Mouse (Mus musculus): Measurements from ENCODE around the gene Fcgrt. TPM values are rescaled to one million over a fixed set of nuclear protein-coding genes. Genes with fewer than 3 reads are reported as not detected.

Gene Fcgrt
- total and polyA plus RNA-seq, 3 experiments: 0.13 to 0.16 TPM; not detected in 1

- TF ChIP-seq UBTF (IDR thresholded peaks at IDR 0.05; ENCODE audit: low read depth, low read length) (no peak), USF1 (IDR thresholded peaks at IDR 0.05; ENCODE audit: low read depth, low read length) (peak; percentile 85), MEF2A (IDR thresholded peaks at IDR 0.05; ENCODE audit: borderline replicate concordance, low read depth, low read length) (no peak; the same call in 1 of the 2 replicates), MXI1 (IDR thresholded peaks at IDR 0.05; ENCODE audit: low read depth, low read length) (peak; percentile 98), IRF4 (IDR thresholded peaks at IDR 0.05; ENCODE audit: low read depth, low read length) (peak; percentile 59), POLR2A (IDR thresholded peaks at IDR 0.05; ENCODE audit: low read depth, low read length) (peak; percentile 86), CHD1 (IDR thresholded peaks at IDR 0.05; ENCODE audit: low read depth, low read length) (peak; percentile 8; the same call in 1 of the 2 replicates), ELF1 (IDR thresholded peaks at IDR 0.05; ENCODE audit: low read depth, low read length) (peak; percentile 91), JUND (conservative IDR thresholded peaks at IDR 0.05; ENCODE audit: low read depth, low read length) (no peak), POLR2AphosphoS2 (IDR thresholded peaks at IDR 0.05; ENCODE audit: low read depth, low read length) (peak; percentile 99), PAX5 (IDR thresholded peaks at IDR 0.05; ENCODE audit: low read length) (no peak), MAX (IDR thresholded peaks at IDR 0.05; ENCODE audit: low read length) (peak; percentile 99), SIN3A (IDR thresholded peaks at IDR 0.05; ENCODE audit: low read length) (peak; percentile 66; the same call in 1 of the 2 replicates), ZMIZ1 (IDR thresholded peaks at IDR 0.05; ENCODE audit: low read depth, low read length) (peak; percentile 85; the same call in 1 of the 2 replicates), ZC3H11A (IDR thresholded peaks at IDR 0.05; ENCODE audit: low read depth, low read length) (no peak), CHD2 (IDR thresholded peaks at IDR 0.05; ENCODE audit: low read length) (peak; percentile 98), ZNF384 (IDR thresholded peaks at IDR 0.05; ENCODE audit: low read depth, low read length) (no peak), CTCF (conservative IDR thresholded peaks at IDR 0.05 in 1 of 2, IDR thresholded peaks at IDR 0.05 in 1 of 2; ENCODE audit: low read depth in 2 of 2, low read length in 2 of 2) (0 out of 4 replicates have a peak, but pooled peaks of 1 of the 2 experiments have one; percentile 8), JUN (IDR thresholded peaks at IDR 0.05; ENCODE audit: insufficient read depth, low read depth, low read length) (no peak), BHLHE40 (IDR thresholded peaks at IDR 0.05; ENCODE audit: low read depth, low read length) (peak; percentile 97)
Observed at GRCm38 (mm10) chr7:45124224-45125143, 20.8 kb upstream of the Fcgrt start, which contains the start of gene Rps11 (continued).

- H3K9me3 ChIP-seq (replicated peaks; ENCODE audit: low read length): no peaks in the 10 kb centered on the region
- H3K9ac ChIP-seq (ENCODE audit: insufficient read depth, low read depth): peak overlapping the region; percentile 96
- DNase-seq (ENCODE audit: extremely low read depth): peak; percentile 73
- dilution Hi-C loops (cut with MboI; ENCODE audit: extremely low pct_ligation_motif_present, extremely low pct_unique_long_range_greater_than_20kb, low sequenced_read_pairs): no loop called here
- peak overlapping the region; percentile 41 for H3K4me2 ChIP-seq (ENCODE audit: insufficient read depth, low read depth, poor library complexity, severe bottlenecking)
- in situ Hi-C loops (cut with MboI; ENCODE audit: low pct_ligation_motif_present, low pct_unique_long_range_greater_than_20kb, low sequenced_read_pairs): no loop called here
- H3K4me1 ChIP-seq (ENCODE audit: control insufficient read depth in 1 of 2, insufficient read depth in 2 of 2): peaks cover 10 to 47% of the 10 kb centered on the region in 2 experiments
- H3K27ac ChIP-seq (ENCODE audit: insufficient read depth, low read depth): peak overlapping the region; percentile 65; the same call in 1 of the 2 replicates
- peak overlapping the region; percentile 73 to 92 (median 84) for H3K4me3 ChIP-seq (replicated peaks in 1 of 3; ENCODE audit: low read depth in 2 of 3, low read length in 2 of 3, poor library complexity in 1 of 3)
- H3K27me3 ChIP-seq (replicated peaks): no peaks in the 10 kb centered on the region
- H3K79me2 ChIP-seq (replicated peaks; ENCODE audit: control insufficient read depth, extremely low read depth, insufficient read depth, poor library complexity, severe bottlenecking): peaks cover 40% of the 10 kb centered on the region
- H3K36me3 ChIP-seq (replicated peaks in 1 of 2; ENCODE audit: control insufficient read depth in 1 of 2, insufficient read depth in 1 of 2, low read length in 1 of 2): peaks cover 59 to 79% of the 10 kb centered on the region in 2 experiments
- TF ChIP-seq KAT2A (IDR thresholded peaks at IDR 0.05; ENCODE audit: insufficient replicate concordance, low read length) (0 out of 2 replicates have a peak, but pooled peaks have one; percentile 33), MAFK (IDR thresholded peaks at IDR 0.05; ENCODE audit: insufficient replicate concordance, low read length) (no peak), USF1 (IDR thresholded peaks at IDR 0.05; ENCODE audit: low read depth, low read length) (no peak), IRF4 (IDR thresholded peaks at IDR 0.05; ENCODE audit: low read depth, low read length) (no peak), GABPA (IDR thresholded peaks at IDR 0.05; ENCODE audit: insufficient replicate concordance, low read depth, low read length) (no peak), BHLHE40 (IDR thresholded peaks at IDR 0.05; ENCODE audit: low read depth, low read length) (peak; percentile 81), TBP (conservative IDR thresholded peaks at IDR 0.05; ENCODE audit: low read depth, low read length) (no peak), TCF12 (IDR thresholded peaks at IDR 0.05; ENCODE audit: low read depth, low read length) (no peak), SMC3 (IDR thresholded peaks at IDR 0.05; ENCODE audit: low read depth, low read length) (no peak), RAD21 (IDR thresholded peaks at IDR 0.05; ENCODE audit: low read depth, low read length) (no peak), MAX (IDR thresholded peaks at IDR 0.05; ENCODE audit: low read length) (peak; percentile 29), JUN (IDR thresholded peaks at IDR 0.05; ENCODE audit: insufficient read depth, low read depth, low read length) (no peak), JUND (conservative IDR thresholded peaks at IDR 0.05; ENCODE audit: low read depth, low read length) (no peak), ZNF384 (IDR thresholded peaks at IDR 0.05; ENCODE audit: low read depth, low read length) (no peak), ETS1 (conservative IDR thresholded peaks at IDR 0.05; ENCODE audit: low read depth, low read length) (no peak), SIN3A (IDR thresholded peaks at IDR 0.05; ENCODE audit: low read length) (0 out of 2 replicates have a peak, but pooled peaks have one; percentile 43), MEF2A (IDR thresholded peaks at IDR 0.05; ENCODE audit: borderline replicate concordance, low read depth, low read length) (no peak), CTCF (conservative IDR thresholded peaks at IDR 0.05 in 1 of 2, IDR thresholded peaks at IDR 0.05 in 1 of 2; ENCODE audit: low read depth in 2 of 2, low read length in 2 of 2) (no peak), CHD1 (IDR thresholded peaks at IDR 0.05; ENCODE audit: low read depth, low read length) (0 out of 2 replicates have a peak, but pooled peaks have one; percentile 7), MXI1 (IDR thresholded peaks at IDR 0.05; ENCODE audit: low read depth, low read length) (peak; percentile 88), PAX5 (IDR thresholded peaks at IDR 0.05; ENCODE audit: low read length) (no peak), ZC3H11A (IDR thresholded peaks at IDR 0.05; ENCODE audit: low read depth, low read length) (no peak), USF2 (conservative IDR thresholded peaks at IDR 0.05; ENCODE audit: low read depth, low read length) (no peak), NRF1 (IDR thresholded peaks at IDR 0.05; ENCODE audit: low read depth, low read length) (no peak), MAZ (IDR thresholded peaks at IDR 0.05; ENCODE audit: low read depth, low read length) (no peak), EP300 (IDR thresholded peaks at IDR 0.05; ENCODE audit: low read length) (no peak)
Observed at GRCm38 (mm10) chr7:45123186-45123570, 19.5 kb upstream of the Fcgrt start.
